Mouse (Mus musculus) intestine, embryonic 15.5 days (tissue): ENCODE measurements around the gene Gm32687. TPM values are rescaled to one million over a fixed set of nuclear protein-coding genes. Genes with fewer than 3 reads are reported as not detected.
"Not testable (repeated sequence)": the region's sequence is repeated elsewhere in the genome, so short reads cannot be mapped to it uniquely, and the experiment has no call there.

Experiments
- ATAC-seq: fragments of 200-750 bp; cut with Nextera tagmentation; 2 replicates; pipeline ENCODE4 v1.8.0; 2017; ENCODE audit warnings: moderate TSS enrichment, moderate library complexity
- H3K27ac ChIP-seq: fragments of 300-500 bp; sonication (generic); 2 replicates; pipeline ENCODE4 v1.5.1; 2015; ENCODE audit warnings: mild to moderate bottlenecking, inconsistent platforms
- H3K27me3 ChIP-seq: fragments of 300-500 bp; sonication (generic); replicated peaks from 2 replicates; pipeline ENCODE4 v1.6.1; 2015; ENCODE audit warnings: inconsistent platforms
- H3K36me3 ChIP-seq: fragments of 300-500 bp; sonication (generic); 2 replicates; pipeline ENCODE4 v1.6.1; 2015; ENCODE audit warnings: inconsistent platforms
- H3K4me1 ChIP-seq: fragments of 300-500 bp; sonication (generic); replicated peaks from 2 replicates; pipeline ENCODE4 v1.6.1; 2015; ENCODE audit warnings: inconsistent platforms
- H3K4me2 ChIP-seq: fragments of 300-500 bp; sonication (generic); replicated peaks from 2 replicates; pipeline ENCODE4 v1.6.1; 2015; ENCODE audit warnings: mild to moderate bottlenecking, inconsistent platforms
- H3K4me3 ChIP-seq: fragments of 300-500 bp; sonication (generic); replicated peaks from 2 replicates; pipeline ENCODE4 v1.5.1; 2015; ENCODE audit warnings: inconsistent platforms
- H3K9ac ChIP-seq: fragments of 300-500 bp; sonication (generic); 2 replicates; pipeline ENCODE4 v1.6.1; 2015; ENCODE audit warnings: inconsistent platforms
- H3K9me3 ChIP-seq: fragments of 300-500 bp; sonication (generic); 2 replicates; pipeline ENCODE4 v1.6.1; 2016; ENCODE audit warnings: inconsistent platforms
- WGBS: fragments of 180-500 bp; shearing (Covaris S2); methylation state at CpG from one replicate; pipeline ENCODE4 v1.1.7; 2015; 5-methylcytosine and 5-hydroxymethylcytosine counted together
- polyA plus RNA-seq: library from polyadenylated mRNA; unstranded; fragments of >200 nt; fragmentation: Nextera tagmentation; extraction: Ambion mirVana; gene quantifications from 2 replicates; pipeline ENCODE4 v1.2.1, GENCODE M21; 2015

Gm32687 gene
- polyA plus RNA-seq, result 5.5 and 6.3 TPM in 2 replicates

DNA sequence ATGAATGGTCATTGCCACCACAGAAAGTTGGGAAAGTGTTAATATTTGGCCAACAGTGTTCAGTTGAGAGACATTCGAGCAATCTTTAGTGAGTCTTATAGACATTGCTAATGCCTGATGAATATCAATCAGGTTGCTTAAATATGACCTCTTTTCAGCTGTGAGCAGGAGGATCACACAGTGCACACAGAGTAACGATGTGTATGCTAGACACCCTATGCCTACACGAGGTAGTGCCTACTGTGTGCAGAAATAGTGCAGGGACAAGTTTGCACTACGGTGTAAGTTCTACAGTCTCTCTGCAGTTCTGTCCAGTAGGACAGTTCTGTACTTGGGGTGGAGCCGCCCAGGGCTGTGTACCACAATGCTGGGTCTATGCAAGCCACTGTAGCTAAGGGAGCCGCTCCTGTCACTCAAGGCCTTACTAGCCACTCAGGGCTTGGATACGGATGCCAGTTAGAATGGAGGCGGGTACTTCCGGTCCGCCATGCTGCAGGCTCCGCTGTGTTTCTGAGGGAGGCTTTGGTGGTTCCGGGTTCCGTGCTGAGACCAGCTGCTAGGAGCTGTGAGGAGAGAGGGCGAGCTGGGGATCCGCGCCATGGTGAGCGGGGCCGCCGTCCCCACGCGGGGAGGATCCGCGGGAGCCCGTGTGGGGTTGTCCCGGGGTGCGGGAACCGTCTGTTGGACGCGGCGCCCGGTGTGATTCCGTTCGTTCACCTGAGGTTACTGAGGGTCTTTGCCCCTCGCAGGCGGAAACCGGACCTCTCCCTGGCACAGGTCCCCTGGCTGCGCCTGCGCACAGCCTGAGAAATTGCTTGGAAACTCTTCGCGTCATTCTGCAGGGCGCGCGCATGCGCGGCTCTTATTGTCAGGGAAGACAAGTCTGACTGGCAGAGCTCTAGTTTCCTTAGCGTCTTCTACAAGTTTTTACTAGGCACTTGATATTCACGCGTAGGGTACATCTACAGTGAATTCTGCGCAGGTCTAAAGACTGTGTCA, at the start of gene Gm32687:
Gene Gm32687 (plus strand): TSS at position 526 of the 999 bp plus-strand sequence.
- 44% methylated on average over 5 of the region's 49 CpGs for WGBS
- H3K9ac ChIP-seq, H3K9me3 ChIP-seq, H3K4me1 ChIP-seq, H3K36me3 ChIP-seq, H3K27ac ChIP-seq, H3K27me3 ChIP-seq, H3K4me2 ChIP-seq, H3K4me3 ChIP-seq: not testable (repeated sequence)
- ATAC-seq, result peak; percentile 100

DNA sequence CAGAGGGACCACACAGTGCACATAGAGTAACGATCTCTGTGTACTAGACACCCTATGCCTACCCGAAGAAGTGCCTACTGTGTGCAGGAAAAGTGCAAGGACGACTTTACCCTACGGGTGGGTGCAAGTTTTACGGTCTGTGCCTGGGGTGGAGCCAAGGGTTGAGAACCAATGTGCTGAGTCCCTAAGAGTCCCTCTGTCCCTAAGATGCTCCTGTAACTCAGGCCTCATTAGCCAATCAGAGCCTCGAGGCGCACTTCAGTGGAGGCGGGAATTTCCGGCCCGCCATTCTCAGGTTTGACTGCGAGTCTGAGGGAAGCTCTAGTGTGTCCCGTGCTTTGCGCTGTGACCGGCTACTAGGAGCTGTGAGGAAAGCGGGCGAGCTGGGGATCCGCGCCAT, 17.5 kb upstream of the Gm32687 start:
- H3K9me3 ChIP-seq, H3K27me3 ChIP-seq, H3K27ac ChIP-seq, H3K4me1 ChIP-seq, H3K4me3 ChIP-seq, ATAC-seq, H3K9ac ChIP-seq, H3K36me3 ChIP-seq, H3K4me2 ChIP-seq: not testable (repeated sequence)
- WGBS, result no CpG with 5 or more reads among the region's 18 CpGs

DNA sequence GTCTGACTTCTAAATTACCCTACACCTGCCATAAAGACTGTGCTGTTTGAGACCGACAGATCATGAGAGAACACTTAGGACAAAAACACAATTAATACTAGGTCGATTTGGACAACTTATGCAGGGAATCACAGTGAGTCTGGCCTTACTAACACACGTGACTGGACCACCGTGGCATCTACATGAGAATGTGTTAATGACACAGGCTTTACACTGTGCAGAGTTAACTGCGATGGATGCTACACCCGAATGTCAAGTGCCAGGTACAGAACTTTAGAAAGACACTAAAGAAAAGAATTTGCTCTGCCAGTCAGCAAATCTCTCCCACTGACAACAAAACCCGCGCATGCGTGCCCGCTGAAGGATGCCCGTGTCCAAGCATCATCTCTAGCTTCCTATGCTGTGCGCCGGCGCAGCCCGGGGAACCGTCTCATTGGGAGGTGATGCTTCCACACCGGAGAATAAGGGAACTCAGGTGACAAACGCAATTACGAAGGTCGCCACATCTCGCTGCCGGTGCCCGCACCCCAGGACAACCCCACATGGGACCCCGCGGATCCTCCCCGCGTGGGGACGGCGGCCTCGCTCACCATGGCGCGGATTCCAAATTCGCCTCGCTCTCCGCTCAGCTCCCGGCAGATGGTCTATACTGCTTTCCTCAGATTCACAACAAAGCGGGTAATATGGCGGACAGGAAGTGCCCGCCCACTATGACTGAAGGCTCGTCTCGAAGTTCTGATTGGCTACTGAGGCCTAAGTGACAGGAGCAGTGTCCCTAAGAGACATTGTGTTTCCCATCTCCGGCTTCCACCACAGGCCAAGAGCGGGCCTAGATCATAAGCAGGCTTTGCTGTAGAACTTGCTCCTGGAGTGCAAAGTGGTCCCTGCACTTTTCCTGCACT, 66.4 kb downstream of the Gm32687 start, which contains the start of gene Zfp781:
Gene Zfp781 (minus strand): TSS at position 639 of the 902 bp plus-strand sequence.
- H3K4me3 ChIP-seq, H3K36me3 ChIP-seq, H3K4me2 ChIP-seq, H3K4me1 ChIP-seq, H3K27ac ChIP-seq, H3K9me3 ChIP-seq, H3K27me3 ChIP-seq, H3K9ac ChIP-seq: not testable (repeated sequence)
- ATAC-seq, result peak; percentile 100
- no CpG with 5 or more reads among the region's 43 CpGs for WGBS

Other genes with a start within 250 kb of the Gm32687 start
- gene Sirt6, start 236.1 kb upstream of the Gm32687 start, polyA plus RNA-seq, result 28.9 and 33.3 TPM in 2 replicates
- 8.4 and 9.8 TPM in 2 replicates for gene Ankrd24, start 235.4 kb upstream of the Gm32687 start, polyA plus RNA-seq
- 3.9 and 4.6 TPM in 2 replicates for gene Gm10778, start 214.9 kb upstream of the Gm32687 start, polyA plus RNA-seq
- 12.3 and 12.7 TPM in 2 replicates for gene Zfp433, start 159.1 kb upstream of the Gm32687 start, polyA plus RNA-seq
- gene Gm3055, start 92.8 kb upstream of the Gm32687 start, polyA plus RNA-seq, result 6.3 and 8.2 TPM in 2 replicates
- gene Gm4767, start 51.7 kb upstream of the Gm32687 start, polyA plus RNA-seq, result 2.7 and 2.8 TPM in 2 replicates
- 2.3 and 2.7 TPM in 2 replicates for gene Zfp781, start 66.5 kb downstream of the Gm32687 start, polyA plus RNA-seq
- 10.7 and 11.3 TPM in 2 replicates for gene Zfp873, start 184.2 kb downstream of the Gm32687 start, polyA plus RNA-seq
- gene BC024063, start 219.4 kb downstream of the Gm32687 start, polyA plus RNA-seq, result 3.1 and 3.8 TPM in 2 replicates